In genomic region chr2:57110401-57110800, GRCm38 (mm10) we compare ENCODE assay signal across 20 mouse cellular contexts. TPM values are rescaled to one million over a fixed set of nuclear protein-coding genes. Genes with fewer than 3 reads are reported as not detected.
DNase-seq lines count a peak whose midpoint lies in the region; ATAC-seq lines count a peak whose summit lies in the region.
"Had no signal": no experiment of that assay in that cellular context is flagged by ENCODE, and none has a peak within 500 bp of the region (broad histone marks: within the 10 kb centered on the region; RNA-seq: fewer than 3 reads in every experiment).

No protein-coding gene starts in this region.

- no peak for ATAC-seq in heart, embryonic 15.5 days (replicated peaks; ENCODE audit: insufficient number of reproducible peaks, insufficient read depth, low FRiP score, low read depth)
- ATAC-seq in hindbrain, embryonic 12.5 days (ENCODE audit: low FRiP score): no peak
- ATAC-seq in midbrain, embryonic 14.5 days (ENCODE audit: low FRiP score, low TSS enrichment): no peak
- no peak for ATAC-seq in kidney, embryonic 15.5 days (replicated peaks; ENCODE audit: low FRiP score)
- ATAC-seq: intestine, embryonic 15.5 days had no signal

- H3K27ac ChIP-seq in heart, embryonic 15.5 days: no peak overlapping the region
- H3K27ac ChIP-seq in embryonic facial prominence, embryonic 10.5 days (replicated peaks): no peak overlapping the region
- no peak overlapping the region for H3K27ac ChIP-seq in hindbrain, embryonic 12.5 days
- H3K27ac ChIP-seq in midbrain, embryonic 14.5 days (replicated peaks; ENCODE audit: low read depth, low read length): peak overlapping the region; percentile 60; the same call in 1 of the 2 replicates
- H3K27ac ChIP-seq in kidney, embryonic 15.5 days: no peak overlapping the region
- H3K27ac ChIP-seq: intestine, embryonic 15.5 days; kidney, postnatal 0 days; layer of hippocampus, adult 2 months; left cerebral cortex, adult 2 months; stomach, embryonic 15.5 days had no signal

- no peak overlapping the region for H3K9ac ChIP-seq in heart, embryonic 15.5 days
- H3K9ac ChIP-seq in hindbrain, embryonic 12.5 days: no peak overlapping the region
- H3K9ac ChIP-seq in midbrain, embryonic 14.5 days (replicated peaks; ENCODE audit: low read length): peak overlapping the region; percentile 31; the same call in 1 of the 2 replicates
- H3K9ac ChIP-seq in kidney, embryonic 15.5 days: no peak overlapping the region
- H3K9ac ChIP-seq: intestine, embryonic 15.5 days; stomach, embryonic 15.5 days had no signal

- H3K9me3 ChIP-seq in heart, embryonic 15.5 days (replicated peaks): no peaks in the 10 kb centered on the region
- H3K9me3 ChIP-seq in embryonic facial prominence, embryonic 10.5 days: peaks cover 4% of the 10 kb centered on the region; the same call in 1 of the 2 replicates
- H3K9me3 ChIP-seq in hindbrain, embryonic 12.5 days (replicated peaks): 0 out of 2 replicates have a peak, but pooled peaks cover 4% of the 10 kb centered on the region
- no peaks in the 10 kb centered on the region for H3K9me3 ChIP-seq in midbrain, embryonic 14.5 days (ENCODE audit: control insufficient read depth, low read length)
- H3K9me3 ChIP-seq in kidney, embryonic 15.5 days (replicated peaks): no peaks in the 10 kb centered on the region
- H3K9me3 ChIP-seq: intestine, embryonic 15.5 days; stomach, embryonic 15.5 days had no signal

- H3K4me1 ChIP-seq in heart, embryonic 15.5 days (replicated peaks): peaks cover 25% of the 10 kb centered on the region
- H3K4me1 ChIP-seq in embryonic facial prominence, embryonic 10.5 days: peaks cover 38% of the 10 kb centered on the region
- peaks cover 30% of the 10 kb centered on the region for H3K4me1 ChIP-seq in hindbrain, embryonic 12.5 days
- peaks cover 11% of the 10 kb centered on the region; the same call in 1 of the 2 replicates for H3K4me1 ChIP-seq in midbrain, embryonic 14.5 days (ENCODE audit: control insufficient read depth, insufficient read depth, low read length)
- H3K4me1 ChIP-seq in kidney, embryonic 15.5 days: peaks cover 31% of the 10 kb centered on the region

- H3K36me3 ChIP-seq in heart, embryonic 15.5 days: no peaks in the 10 kb centered on the region
- H3K36me3 ChIP-seq in embryonic facial prominence, embryonic 10.5 days (replicated peaks): no peaks in the 10 kb centered on the region
- H3K36me3 ChIP-seq in hindbrain, embryonic 12.5 days: no peaks in the 10 kb centered on the region
- no peaks in the 10 kb centered on the region for H3K36me3 ChIP-seq in midbrain, embryonic 14.5 days (ENCODE audit: control insufficient read depth, insufficient read depth, low read length)
- H3K36me3 ChIP-seq in kidney, embryonic 15.5 days: no peaks in the 10 kb centered on the region
- H3K36me3 ChIP-seq: intestine, embryonic 15.5 days; stomach, embryonic 15.5 days had no signal

- H3K27me3 ChIP-seq in heart, embryonic 15.5 days: peaks cover 76% of the 10 kb centered on the region
- H3K27me3 ChIP-seq in embryonic facial prominence, embryonic 10.5 days (replicated peaks; ENCODE audit: low read depth, poor library complexity, severe bottlenecking): peaks cover 88% of the 10 kb centered on the region
- H3K27me3 ChIP-seq in hindbrain, embryonic 12.5 days: peaks cover 84% of the 10 kb centered on the region
- H3K27me3 ChIP-seq in midbrain, embryonic 14.5 days (ENCODE audit: control insufficient read depth, insufficient read depth, low read length): peaks cover 89% of the 10 kb centered on the region
- H3K27me3 ChIP-seq in kidney, embryonic 15.5 days: peaks cover 92% of the 10 kb centered on the region

- WGBS in heart, embryonic 15.5 days: 29% methylated on average over 16 of the region's 16 CpGs
- WGBS in embryonic facial prominence, embryonic 10.5 days: 6% methylated on average over 16 of the region's 16 CpGs
- WGBS in hindbrain, embryonic 12.5 days: 3% methylated on average over 16 of the region's 16 CpGs
- 4% methylated on average over 16 of the region's 16 CpGs for WGBS in midbrain, embryonic 14.5 days
- 20% methylated on average over 16 of the region's 16 CpGs for WGBS in kidney, embryonic 15.5 days

- no peak for DNase-seq in heart, postnatal 25 days (ENCODE audit: low spot score)
- DNase-seq in embryonic facial prominence, embryonic 10.5 days (ENCODE audit: low spot score): peak; percentile 37
- DNase-seq in midbrain, embryonic 14.5 days: peak; percentile 53
- DNase-seq in layer of hippocampus, adult 8-10 months (ENCODE audit: low spot score in 2 of 2): no peak
- DNase-seq in gastrocnemius, adult 18-20 months (ENCODE audit: low spot score): no peak
- DNase-seq: adrenal gland, postnatal 36 days; B cell, adult 2 months; cerebellum, adult 8-10 months; gastrocnemius, postnatal 25 days; heart, postnatal 14 days; lung, postnatal 10 days had no signal

- intact Hi-C loops in heart, postnatal 25 days (cut with DNase I): loop anchor here (5.0 kb wide), 1 partner anchor 247 kb away; no protein-coding TSS in a partner anchor

- H3K4me2 ChIP-seq in heart, embryonic 15.5 days: no peak overlapping the region
- H3K4me2 ChIP-seq in hindbrain, embryonic 12.5 days (replicated peaks): peak overlapping the region; percentile 30; the same call in 1 of the 2 replicates
- peak overlapping the region; percentile 45 for H3K4me2 ChIP-seq in midbrain, embryonic 14.5 days (ENCODE audit: low read length)
- no peak overlapping the region for H3K4me2 ChIP-seq in kidney, embryonic 15.5 days
- H3K4me2 ChIP-seq: intestine, embryonic 15.5 days; stomach, embryonic 15.5 days had no signal

- 0 out of 2 replicates have a peak overlapping the region, but pooled peaks have one; percentile 4 for H3K4me3 ChIP-seq in heart, embryonic 15.5 days
- no peak overlapping the region for H3K4me3 ChIP-seq in embryonic facial prominence, embryonic 10.5 days
- peak overlapping the region; percentile 8; the same call in 1 of the 2 replicates for H3K4me3 ChIP-seq in hindbrain, embryonic 12.5 days
- H3K4me3 ChIP-seq in midbrain, embryonic 14.5 days (replicated peaks; ENCODE audit: low read depth, low read length): peak overlapping the region; percentile 16
- H3K4me3 ChIP-seq in kidney, embryonic 15.5 days (replicated peaks): no peak overlapping the region
- H3K4me3 ChIP-seq: intestine, embryonic 15.5 days; layer of hippocampus, adult 2 months; left cerebral cortex, adult 2 months; megakaryocyte, embryonic 14.5 days; stomach, embryonic 15.5 days had no signal

RNA-seq across cellular contexts. Expression of gene Nr4a2, which starts 13.4 kb away (rescaled TPM):
- 2.1 and 3.1 TPM in 2 replicates for polyA plus RNA-seq in heart, embryonic 15.5 days (2015; fragmentation: Nextera tagmentation; extraction: Ambion mirVana)
- 1 to 10 TPM; 1.3 to 1.8 TPM for total RNA-seq in heart, postnatal 25 days (2021)
- polyA plus RNA-seq in embryonic facial prominence, embryonic 10.5 days (2016; fragmentation: Nextera tagmentation; extraction: Ambion mirVana): 5.3 and 6.5 TPM in 2 replicates
- polyA plus RNA-seq in hindbrain, embryonic 12.5 days (2016; fragmentation: Nextera tagmentation; extraction: Ambion mirVana): 21.3 and 28.1 TPM in 2 replicates
- 23.8 and 30.9 TPM in 2 replicates for polyA plus RNA-seq in midbrain, embryonic 14.5 days (2014; fragmentation: Nextera tagmentation; extraction: Ambion mirVana)
- 10 to 100 TPM; 42.0 to 77.6 (median 58.6) TPM for total RNA-seq in layer of hippocampus, adult 8-10 months (2022)
- 4.2 and 4.6 TPM in 2 replicates for polyA plus RNA-seq in kidney, embryonic 15.5 days (2015; fragmentation: Nextera tagmentation; extraction: Ambion mirVana)
- total RNA-seq in gastrocnemius, adult 18-20 months (2021): 1 to 10 TPM; 2.0 to 3.3 TPM

Comparison
In these comparisons a context has a peak if more than half of its experiments do, and no peak if none do; other contexts are left out.
1. H3K4me2 ChIP-seq: peak in hindbrain, embryonic 12.5 days (single experiment) and midbrain, embryonic 14.5 days (single experiment); none in heart, embryonic 15.5 days (single experiment) and kidney, embryonic 15.5 days (single experiment).
2. H3K4me3 ChIP-seq: peak in heart, embryonic 15.5 days (single experiment), hindbrain, embryonic 12.5 days (single experiment) and midbrain, embryonic 14.5 days (single experiment); none in embryonic facial prominence, embryonic 10.5 days (single experiment) and kidney, embryonic 15.5 days (single experiment).
3. DNase-seq: peak in embryonic facial prominence, embryonic 10.5 days (single experiment) and midbrain, embryonic 14.5 days (single experiment); none in heart, postnatal 25 days (single experiment), layer of hippocampus, adult 8-10 months (0 of 2) and gastrocnemius, adult 18-20 months (single experiment).